Mouse (Mus musculus) thymus, postnatal 10 days (tissue): ENCODE measurements at regions not wholly inside any gene's neighbourhood (a gene's known extent, or its start where the extent isn't known, plus 50 kb on each side); places are given as distances from the start of the nearest gene placed in this dataset.
"Not testable (repeated sequence)": the region's sequence is repeated elsewhere in the genome, so short reads cannot be mapped to it uniquely, and the experiment has no call there.

Source experiments
- DNase-seq, 2 experiments: peaks; one replicate each; pipeline ENCODE4 v3.0.0; 2021; ENCODE audit warnings: low spot score in 2 of 2

DNA sequence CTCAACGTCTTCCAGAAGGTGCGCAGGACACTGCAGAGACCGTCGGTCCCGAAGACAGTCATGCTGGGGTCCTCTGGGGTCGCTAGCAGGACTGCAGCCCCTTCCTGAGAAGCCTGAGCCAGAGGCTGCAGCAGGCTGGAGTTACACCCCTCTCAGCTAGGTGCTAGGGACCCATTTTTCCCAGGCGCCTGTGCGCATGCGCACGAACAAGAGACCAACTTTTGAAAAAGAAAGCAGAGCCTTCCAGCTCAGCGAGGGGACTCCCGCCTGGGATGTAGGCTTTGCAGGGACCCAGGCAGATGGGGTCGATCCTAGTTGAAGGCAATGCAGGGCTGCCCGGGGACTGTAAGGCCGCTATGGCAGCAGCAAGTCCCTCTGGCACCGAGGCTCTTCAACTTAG lies 104.7 kb upstream of the Atg7 start:
- not testable (repeated sequence) for DNase-seq

- DNase-seq: not testable (repeated sequence)
Measured at GRCm38 (mm10) chr6:114550096-114550669, 92.7 kb upstream of the Atg7 start.

- DNase-seq: not testable (repeated sequence)
Measured at GRCm38 (mm10) chr6:114553072-114553471, 89.8 kb upstream of the Atg7 start.

DNA sequence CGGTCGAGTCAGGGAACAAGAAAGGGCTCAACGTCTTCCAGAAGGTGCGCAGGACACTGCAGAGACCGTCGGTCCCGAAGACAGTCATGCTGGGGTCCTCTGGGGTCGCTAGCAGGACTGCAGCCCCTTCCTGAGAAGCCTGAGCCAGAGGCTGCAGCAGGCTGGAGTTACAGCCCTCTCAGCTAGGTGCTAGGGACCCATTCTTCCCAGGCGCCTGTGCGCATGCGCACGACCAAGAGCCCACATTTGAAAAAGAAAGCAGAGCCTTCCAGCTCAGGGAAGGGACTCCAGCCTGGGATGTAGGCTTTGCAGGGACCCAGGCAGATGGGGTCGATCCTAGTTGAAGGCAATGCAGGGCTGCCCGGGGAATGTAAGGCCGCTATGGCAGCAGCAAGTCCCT lies 87.7 kb upstream of the Atg7 start:
- DNase-seq: not testable (repeated sequence)

DNA sequence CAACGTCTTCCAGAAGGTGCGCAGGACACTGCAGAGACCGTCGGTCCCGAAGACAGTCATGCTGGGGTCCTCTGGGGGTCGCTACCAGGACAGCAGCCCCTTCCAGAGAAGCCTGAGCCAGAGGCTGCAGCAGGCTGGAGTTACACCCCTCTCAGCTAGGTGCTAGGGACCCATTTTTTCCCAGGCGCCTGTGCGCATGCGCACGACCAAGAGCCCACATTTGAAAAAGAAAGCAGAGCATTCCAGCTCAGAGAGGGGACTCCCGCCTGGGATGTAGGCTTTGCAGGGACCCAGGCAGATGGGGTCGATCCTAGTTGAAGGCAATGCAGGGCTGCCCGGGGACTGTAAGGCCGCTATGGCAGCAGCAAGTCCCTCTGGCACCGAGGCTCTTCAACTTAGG lies 65.6 kb upstream of the Atg7 start:
- peak; percentile 3 to 34 for DNase-seq
